Mouse (Mus musculus) adrenal gland, postnatal 25 days (tissue): Measurements from ENCODE around the gene Tmem29. TPM values are rescaled to one million over a fixed set of nuclear protein-coding genes. Genes with fewer than 3 reads are reported as not detected.
"Not testable (repeated sequence)": the region's sequence is repeated elsewhere in the genome, so short reads cannot be mapped to it uniquely, and the experiment has no call there.

Source experiments
- DNase-seq: peaks from one replicate; pipeline ENCODE4 v3.0.0; 2021; ENCODE audit warnings: mixed read lengths
- long read RNA-seq: library from polyadenylated mRNA; stranded (forward); transcript quantifications from one replicate; pipeline ENCODE4 v2.0.0, GENCODE M21; 2021
- total RNA-seq: library from RNA; stranded (reverse); gene quantifications from 2 replicates; pipeline ENCODE4 v1.2.3, GENCODE M21; 2021

Tmem29 gene
- 27.3 and 28.6 TPM in 2 replicates for total RNA-seq
- long read RNA-seq, transcript Tmem29-208 (3 exons, 1,316 nt), result major isoform, 9 of 12 reads
- long read RNA-seq, partial matches to known transcripts, result 0 of 12 reads
- long read RNA-seq, other reads (novel, unspliced or antisense), result 0 of 12 reads

DNA sequence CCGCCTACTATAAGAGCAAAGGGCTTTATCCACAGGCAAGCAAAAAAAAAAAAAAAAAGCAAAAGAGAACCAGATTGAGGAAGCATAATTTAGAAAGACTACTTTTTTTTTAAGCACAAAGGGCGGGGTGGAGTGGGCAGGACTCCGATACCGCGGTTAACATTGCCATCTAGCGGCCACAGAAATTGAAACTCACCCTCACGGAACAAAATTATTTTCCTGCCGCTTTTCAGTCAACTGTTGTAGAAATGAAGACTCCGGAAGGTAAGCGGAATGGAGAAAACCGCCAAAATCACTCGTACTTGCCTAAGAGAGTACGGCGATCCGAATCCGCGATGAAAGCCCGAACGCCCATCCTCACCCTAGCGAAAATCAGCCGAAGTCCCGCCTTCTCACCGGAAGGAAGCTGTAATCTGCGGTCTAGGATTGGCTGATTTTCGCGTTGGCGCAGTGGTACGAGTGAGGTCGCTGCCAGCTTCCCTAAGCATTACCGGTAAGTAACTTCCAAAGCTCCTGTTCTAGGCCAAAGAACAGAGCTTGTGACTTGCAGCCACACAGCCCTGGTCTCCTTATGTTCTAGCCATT, at the start of gene Tmem29:
Gene Tmem29 (minus strand): TSS at position 389 of the 585 bp plus-strand sequence.
- peak; percentile 76 for DNase-seq

DNA sequence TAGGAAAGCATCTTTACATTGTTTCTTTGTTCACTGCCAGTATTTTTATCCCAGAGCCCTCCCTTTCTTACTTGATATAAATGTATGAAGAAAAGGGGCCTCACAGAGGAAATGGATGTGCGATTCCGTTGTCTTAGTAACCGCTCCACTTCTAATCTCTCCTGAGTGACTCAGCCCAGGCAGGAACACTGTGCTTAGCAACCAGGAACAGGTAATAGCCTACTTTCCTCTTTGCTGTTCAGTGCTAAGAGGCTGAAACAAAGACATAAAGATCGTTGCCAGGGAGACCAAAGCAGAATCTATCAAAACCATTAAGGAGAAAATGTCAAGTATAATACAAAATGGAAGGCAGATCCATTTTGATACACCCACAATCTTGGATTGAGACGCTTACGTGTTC, 49.7 kb upstream of the Tmem29 start:
- DNase-seq, result no peak

DNA sequence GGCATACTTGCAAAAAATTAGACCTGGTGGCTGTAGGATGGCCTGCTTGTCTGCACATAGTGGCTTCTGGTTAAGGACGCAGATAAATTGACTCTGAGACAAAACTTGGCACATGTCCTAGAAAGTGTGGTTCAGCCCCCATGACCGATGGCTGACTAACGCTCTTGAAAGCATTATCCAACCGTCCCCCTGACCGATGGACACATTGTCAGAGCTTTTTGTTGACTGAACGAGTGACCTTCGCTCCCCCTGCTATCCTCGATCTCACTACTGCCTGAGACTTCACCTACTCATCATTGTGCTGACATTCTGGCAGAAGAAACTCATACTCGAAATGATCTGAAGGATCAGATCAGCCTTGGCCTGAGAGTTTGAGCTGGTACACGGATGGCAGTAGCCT, 28.9 kb upstream of the Tmem29 start:
- not testable (repeated sequence) for DNase-seq

DNA sequence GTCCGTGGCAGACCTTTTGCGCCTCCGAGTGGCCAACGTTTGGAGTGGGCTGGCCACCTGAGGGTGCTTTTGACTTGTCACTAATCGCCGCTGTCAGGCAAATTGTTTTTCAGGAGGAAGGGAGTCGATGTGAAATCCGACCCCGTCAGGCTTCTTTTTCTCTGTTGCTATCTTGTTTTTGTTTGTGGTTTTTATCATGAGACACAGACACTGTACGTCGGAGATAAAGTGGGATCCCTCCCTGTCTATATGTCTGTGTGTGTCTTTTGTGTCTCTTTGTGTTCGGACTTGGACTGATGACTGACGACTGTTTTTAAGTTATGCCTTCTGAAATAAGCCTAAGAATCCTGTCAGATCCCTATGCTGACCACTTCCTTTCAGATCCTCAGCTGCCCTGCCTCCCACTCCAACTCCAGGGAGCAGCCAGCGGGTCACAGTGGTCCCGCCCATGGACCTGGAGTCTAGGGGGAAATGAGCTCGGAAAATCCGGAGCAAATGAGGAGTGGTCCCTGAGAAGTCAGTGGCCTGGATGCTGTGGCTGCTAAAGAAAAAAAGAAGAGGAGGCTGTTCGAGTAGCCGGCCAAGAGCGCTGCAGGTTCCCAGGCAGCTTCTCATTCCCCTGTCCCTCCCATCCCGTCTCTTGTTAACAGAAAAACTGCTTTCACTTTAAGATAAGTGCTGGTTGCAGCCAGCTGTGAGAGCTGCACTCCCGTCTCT, 27.5 kb upstream of the Tmem29 start:
- DNase-seq, result not testable (repeated sequence)

GRCm38 (mm10) chrX:150477854-150478780, 19.2 kb upstream of the Tmem29 start:
- DNase-seq, result peak; percentile 64

DNA sequence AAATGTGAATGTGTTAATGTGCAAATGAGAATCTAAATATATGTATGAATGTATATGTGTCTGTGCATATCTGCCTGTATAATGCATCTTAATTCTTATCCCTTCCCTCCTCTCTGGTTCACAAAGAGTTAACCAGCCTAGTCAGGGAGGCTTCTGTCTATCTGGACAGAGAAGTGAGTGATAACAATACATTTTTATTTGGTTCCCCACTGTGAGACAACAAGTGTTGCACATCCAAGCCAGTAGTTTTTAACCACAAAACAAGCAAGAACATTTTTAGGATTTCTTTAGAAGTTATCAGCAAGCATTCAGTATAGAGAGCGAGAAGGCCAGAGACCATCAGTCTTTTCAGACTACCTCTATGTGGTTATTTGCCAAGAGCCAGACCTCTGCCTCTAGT, 12.5 kb upstream of the Tmem29 start:
- DNase-seq, result no peak

DNA sequence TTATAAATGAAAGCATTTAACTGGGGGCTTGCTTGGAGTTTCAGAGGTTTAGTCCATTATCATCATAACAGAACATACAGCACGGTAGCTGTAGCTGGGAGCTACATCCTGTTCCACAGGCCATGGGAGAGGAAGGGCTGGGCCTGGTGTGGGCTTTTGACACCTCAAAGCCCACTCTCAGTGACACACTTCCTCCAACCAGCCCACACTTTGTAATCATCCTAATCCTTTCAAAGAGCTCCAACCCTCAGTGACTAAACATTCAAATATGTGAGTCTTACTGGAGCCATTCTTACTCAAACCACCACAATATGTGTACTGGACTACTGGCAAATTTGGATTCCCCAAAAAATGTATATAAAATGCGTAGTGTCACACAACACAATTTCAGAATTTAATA, 9.3 kb upstream of the Tmem29 start:
- DNase-seq, result no peak

DNA sequence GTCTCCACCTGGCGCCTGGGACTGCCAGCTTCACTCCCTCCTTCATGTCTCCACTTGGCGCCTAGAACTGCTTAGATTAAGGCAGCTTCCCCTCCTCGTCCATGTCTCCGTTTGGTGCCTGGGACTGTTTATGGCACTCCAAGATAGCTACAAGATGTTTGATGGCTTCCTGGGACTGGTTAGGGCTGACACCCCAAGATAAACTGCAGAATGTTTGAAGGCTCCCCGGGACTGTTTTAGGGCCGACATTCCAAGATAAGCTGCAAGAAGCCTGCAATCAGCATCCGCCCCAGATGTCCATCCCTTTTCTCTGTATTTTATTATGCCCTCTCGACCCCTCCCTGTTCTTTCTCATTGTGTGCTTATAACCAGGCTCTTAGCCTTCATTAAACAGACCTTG, 7.9 kb upstream of the Tmem29 start:
- not testable (repeated sequence) for DNase-seq

GRCm38 (mm10) chrX:150460143-150460542, 1.2 kb upstream of the Tmem29 start:
- no peak for DNase-seq

GRCm38 (mm10) chrX:150459411-150459927, 515 bp upstream of the Tmem29 start:
- peak; percentile 19 for DNase-seq

- DNase-seq, result no peak
These were observed 818 bp downstream of the Tmem29 start for GRCm38 (mm10) chrX:150458136-150458535.

DNA sequence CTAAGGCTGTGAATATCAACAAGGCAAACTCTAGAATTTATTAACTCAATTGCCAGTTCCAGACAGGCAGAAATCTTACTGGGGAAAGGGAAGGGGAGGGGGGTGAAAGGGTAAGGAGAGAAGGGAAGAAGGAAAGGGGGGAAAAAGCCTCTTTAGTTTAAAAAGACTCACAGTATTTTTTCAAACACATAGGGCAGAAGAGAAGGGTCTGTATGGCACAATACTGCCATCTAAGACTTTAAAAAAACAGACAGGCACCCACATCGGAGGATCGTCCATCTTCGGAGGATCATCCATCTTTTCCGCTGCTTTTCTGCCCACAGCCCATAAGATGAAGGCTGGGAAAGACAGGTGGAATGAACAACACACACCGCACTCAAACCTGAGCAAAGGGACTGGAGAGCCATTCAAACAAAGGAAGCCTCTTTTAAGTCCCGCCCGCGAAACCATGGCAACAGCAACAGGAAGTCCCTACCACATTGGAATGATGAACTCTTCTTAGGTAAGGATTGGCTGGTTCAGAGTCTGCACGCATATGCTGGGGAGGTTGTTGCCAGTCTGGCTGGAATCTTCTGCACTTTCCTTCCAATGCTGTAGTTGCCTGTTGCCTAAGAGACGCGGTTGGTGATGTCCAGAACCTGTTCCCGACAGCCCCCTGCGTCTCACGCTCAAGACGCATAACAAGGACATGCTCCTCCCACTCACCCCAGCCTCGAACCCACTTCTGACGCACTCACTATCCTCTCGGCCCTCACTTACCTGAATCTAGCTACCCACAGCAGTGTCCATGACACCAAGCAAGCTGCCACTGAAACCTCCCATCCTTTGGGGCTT, 18.2 kb downstream of the Tmem29 start:
- DNase-seq, result peak; percentile 59

GRCm38 (mm10) chrX:150436373-150436772, 22.6 kb downstream of the Tmem29 start:
- no peak for DNase-seq

- DNase-seq, result no peak
These were observed 23.6 kb downstream of the Tmem29 start for GRCm38 (mm10) chrX:150435367-150435766.

DNA sequence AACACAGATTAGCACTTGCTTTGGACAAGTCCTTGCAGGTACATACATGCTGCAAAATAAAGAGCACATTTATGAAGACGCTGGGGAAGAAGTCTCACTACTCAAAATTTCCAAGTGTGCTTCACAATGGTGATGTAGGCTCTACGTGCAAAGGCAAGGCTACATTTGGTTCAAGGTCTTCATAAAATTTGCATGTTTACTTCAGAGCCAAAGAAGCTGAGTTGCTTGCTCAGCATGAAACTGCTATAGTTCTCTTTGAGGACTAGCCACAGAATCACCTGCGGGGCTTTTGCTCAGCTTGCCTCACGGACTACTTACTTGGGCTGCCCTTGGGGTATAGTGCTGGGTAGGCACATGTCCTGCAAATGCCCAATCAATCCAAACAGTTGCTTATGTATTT, 45.4 kb downstream of the Tmem29 start:
- no peak for DNase-seq

Other genes with a start within 250 kb of the Tmem29 start
- 31.0 and 35.7 TPM in 2 replicates for gene Alas2, start 88.2 kb upstream of the Tmem29 start, total RNA-seq
- 12.1 and 13.2 TPM in 2 replicates for gene Pfkfb1, start 129.1 kb upstream of the Tmem29 start, total RNA-seq
- 18.6 and 20.4 TPM in 2 replicates for gene Apex2, start 130.7 kb upstream of the Tmem29 start, total RNA-seq
- gene Tro, start 198.4 kb upstream of the Tmem29 start, total RNA-seq, result 8.2 and 10.2 TPM in 2 replicates